Mouse (Mus musculus) megakaryocyte-erythroid progenitor cell, adult 5-6 weeks (primary cell): ENCODE results near the gene Cox18. TPM values are rescaled to one million over a fixed set of nuclear protein-coding genes. Genes with fewer than 3 reads are reported as not detected.
"Not testable (repeated sequence)": the region's sequence is repeated elsewhere in the genome, so short reads cannot be mapped to it uniquely, and the experiment has no call there.

Source experiments
- ATAC-seq: replicated peaks from 2 replicates; pipeline ENCODE4 v1.8.0; 2016; ENCODE audit warnings: mild to moderate bottlenecking, inconsistent platforms; ENCODE audit not compliant: severe bottlenecking, poor library complexity, low FRiP score, low TSS enrichment
- total RNA-seq, 2 experiments: library from RNA; stranded (forward) in 1 of 2; stranded (reverse) in 1 of 2; fragments of 200-1000, 215-1000 nt in 1 of 2; fragments of >200 nt in 1 of 2; fragmentation: Nextera tagmentation in 1 of 2; gene quantifications; 2 replicates each; pipeline ENCODE4 v1.2.3; 2014 to 2017

Gene Cox18
- 33.5 and 43.6 TPM in 2 replicates for total RNA-seq (2014; fragmentation: Nextera tagmentation)
- 17.1 and 17.7 TPM in 2 replicates for total RNA-seq (2017)

DNA sequence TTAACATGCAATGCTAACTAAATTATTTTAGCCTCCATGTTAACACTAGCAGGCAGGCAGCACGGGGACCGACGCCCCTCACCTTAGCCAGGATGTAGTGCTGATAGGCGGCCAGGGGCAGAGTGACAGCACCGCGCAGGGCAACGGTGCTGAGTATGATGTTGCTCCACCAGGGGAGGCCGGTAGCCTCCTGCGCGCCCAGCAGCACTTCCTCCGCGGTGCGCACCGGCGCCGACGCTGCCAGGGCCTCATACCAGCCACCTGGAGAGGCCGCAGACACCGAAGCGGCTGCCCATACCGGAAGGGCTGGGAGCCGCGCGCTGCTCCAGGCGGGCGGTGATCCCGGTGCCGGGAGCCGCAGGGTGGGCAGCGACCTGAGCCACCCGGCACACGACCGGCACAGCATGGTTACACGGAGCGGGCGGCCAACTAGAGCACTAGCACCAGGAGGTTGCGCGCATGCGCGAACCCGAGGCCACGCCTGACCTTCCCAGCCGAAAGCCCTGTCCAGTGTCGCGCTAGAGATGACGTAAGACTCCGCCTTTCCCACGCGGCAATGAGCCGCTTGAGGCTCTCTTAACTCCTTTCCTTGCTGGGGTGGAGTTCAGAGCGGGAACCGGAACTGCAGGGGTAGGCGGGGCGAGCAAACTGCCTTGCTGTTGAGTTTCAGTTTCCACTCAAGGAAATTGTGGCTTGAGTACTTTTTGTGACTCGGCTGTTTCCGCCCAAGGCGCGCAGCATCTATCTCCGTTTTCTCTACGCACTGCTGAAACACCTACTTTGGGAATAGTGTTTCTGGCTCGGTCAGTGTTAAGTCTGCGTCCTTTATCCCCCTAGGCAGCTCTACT is at the start of gene Cox18:
TSS of gene Cox18 (minus strand) at position 468 of the 848 bp plus-strand sequence.
- ATAC-seq = peak; percentile 95

DNA sequence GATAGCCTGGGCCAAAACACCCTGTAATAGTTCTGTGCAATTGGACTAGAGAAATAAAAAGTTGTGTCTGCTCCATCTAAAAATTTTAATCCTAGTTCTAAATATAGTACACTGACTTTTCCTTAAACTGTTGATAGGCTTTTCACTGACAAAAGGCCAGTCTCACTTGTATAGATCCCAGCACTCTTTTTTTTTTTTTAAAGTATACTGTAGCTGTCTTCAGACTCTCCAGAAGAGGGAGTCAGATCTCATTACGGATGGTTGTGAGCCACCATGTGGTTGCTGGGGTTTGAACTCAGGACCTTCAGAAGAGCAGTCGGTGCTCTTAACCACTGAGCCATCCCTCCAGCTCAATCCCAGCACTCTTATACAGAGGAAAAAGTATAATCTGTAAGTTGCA is 38.4 kb upstream of the Cox18 start:
- ATAC-seq = not testable (repeated sequence)

DNA sequence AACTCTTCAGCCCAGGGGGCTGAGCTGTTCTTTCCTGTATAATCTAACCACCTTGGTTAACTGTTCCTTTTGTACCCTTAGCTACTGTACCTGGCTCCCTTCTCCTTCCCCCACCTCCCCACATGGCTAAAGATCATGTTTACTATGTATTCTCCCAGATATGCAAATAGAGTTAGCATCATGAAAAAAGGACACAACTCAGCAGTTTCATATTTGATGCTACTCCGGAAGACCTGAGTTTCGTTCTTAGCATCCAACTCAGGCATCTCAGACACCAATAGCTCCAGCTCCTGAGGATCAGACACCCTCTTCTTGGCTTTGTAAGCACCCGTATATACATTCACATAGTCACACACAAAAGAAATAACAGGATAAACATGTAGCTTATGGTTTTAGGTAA is 33.2 kb upstream of the Cox18 start:
- no peak for ATAC-seq

DNA sequence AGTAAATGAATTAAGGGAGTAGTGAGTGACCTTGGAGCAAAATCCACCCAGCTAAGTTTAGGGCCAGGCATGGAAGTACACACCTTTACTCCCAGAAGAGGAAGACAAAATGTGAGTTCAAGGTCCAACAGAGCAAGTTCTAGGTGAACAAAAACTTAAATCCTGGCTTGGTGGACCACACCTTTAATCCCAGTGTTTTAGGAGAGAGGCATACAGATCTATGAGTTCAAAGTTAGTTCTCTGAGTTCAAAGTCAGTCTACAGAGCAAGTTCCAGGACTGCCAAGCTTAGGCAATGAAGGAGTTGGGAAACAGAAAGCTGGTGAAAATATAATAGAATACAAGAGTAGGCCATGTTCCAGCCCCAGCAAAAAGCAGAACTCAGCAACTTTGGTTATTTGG is 23.7 kb upstream of the Cox18 start:
- ATAC-seq = no peak

DNA sequence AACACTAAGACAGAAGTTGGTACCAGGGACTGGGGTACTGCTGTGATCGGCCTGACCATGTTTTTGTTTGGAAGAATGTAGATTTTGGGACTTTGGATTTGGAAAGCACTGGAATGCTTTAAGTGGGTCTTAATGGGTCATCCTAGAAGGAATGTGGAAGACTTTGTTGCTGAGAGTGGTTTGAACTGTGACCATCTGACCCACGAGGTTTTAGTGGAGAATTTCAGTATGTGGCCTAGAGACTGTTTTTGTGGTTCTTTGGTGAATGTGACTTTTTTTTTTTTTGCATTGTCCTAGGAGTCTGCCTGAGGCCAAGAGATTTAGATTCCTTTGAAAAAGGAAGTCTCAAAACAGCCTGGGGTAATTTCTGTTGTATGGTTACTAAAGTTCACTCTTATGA is 23.2 kb upstream of the Cox18 start:
- no peak for ATAC-seq

DNA sequence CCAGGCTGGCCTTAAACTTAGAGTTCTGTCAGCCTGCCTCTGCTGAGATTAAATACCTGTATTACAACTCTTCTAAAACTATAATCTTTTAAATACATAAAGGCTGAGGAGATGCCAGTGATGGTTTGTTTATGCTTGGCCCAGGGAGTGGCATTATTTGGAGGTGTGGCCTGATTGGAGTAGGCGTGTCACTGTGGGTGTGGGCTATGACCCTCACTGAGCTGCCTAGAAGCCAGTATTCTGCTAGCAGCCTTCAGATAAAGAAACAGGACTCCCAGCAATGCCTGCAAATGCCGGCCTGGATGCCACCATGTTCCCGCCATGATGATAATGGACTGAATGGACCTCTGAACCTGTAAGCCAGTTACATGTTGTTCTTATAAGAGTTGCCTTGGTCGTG is 22.8 kb upstream of the Cox18 start:
- peak; percentile 82 for ATAC-seq

DNA sequence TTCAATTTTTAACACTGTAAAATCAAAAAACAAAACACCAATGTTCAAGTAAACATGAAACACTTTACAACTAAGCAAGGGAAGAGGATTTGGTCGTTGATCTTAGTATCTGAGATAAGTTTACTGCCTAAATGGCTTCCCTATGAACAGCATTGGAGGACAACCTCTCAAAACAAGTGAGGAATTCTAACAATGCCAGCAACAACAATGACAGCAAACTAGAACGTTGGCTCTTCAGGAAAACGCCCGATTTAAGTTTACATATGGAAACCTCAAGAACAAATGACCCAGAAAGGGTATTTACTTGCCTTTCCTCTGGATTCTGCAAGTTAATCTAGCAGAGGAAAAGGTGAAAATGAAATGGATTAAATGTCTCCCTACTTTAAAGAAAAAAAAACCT is 21.6 kb upstream of the Cox18 start:
- no peak for ATAC-seq

DNA sequence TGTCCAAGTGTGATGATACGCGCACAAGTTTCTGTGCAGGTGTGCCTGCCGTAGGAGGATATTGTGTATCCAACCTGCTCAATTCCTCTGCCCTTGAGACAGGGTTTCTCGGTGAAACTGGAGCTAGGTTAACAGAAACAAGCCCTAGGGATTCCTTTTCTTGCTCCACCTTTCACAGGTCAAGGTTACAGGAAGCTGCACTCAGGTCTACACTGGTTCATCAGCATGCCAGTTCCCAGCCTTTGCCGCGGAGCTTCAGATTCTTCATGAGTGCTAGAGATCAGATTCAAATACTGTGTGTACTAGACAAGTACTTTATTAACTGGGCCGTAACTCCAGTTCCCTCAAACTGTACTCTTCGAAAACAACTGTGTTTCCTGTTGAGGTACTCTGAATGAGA is 11.4 kb upstream of the Cox18 start:
- ATAC-seq = no peak

DNA sequence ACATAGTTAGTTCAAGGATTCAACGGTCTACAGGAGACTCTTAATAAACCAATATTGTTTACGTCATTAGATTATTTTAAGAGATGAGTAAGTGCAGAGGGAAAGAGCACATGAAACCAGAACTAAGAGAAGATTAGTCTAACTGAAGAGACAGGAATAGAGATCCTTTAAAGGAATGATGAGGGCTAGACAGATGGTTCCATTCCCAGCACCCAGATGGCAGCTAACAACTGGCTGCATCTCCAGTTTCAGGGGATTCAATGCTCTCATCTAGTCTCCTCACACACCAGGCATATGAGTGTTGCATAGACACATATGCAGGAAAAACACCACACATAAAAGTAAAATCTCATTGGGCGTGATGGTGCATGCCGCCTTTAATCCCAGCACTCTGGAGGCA is 9.5 kb upstream of the Cox18 start:
- ATAC-seq = no peak

DNA sequence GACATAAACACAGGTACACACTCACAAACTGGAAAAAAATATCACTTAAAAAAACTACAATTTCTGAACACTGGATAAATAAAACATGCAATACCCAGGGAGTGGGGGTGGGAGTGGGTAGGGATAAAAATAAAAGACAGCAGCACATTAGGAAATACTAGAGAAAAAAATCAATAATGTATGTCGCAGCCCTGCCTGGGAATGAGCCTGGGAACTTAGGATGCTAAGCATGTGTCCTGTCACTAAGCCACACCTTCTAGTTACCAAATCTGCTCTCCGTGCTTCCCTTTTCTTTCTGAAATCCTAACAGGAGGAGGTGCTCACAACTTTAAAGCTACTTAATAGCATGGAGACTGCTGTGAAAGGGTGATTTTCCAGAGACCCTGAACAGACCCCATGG is 6.0 kb upstream of the Cox18 start:
- ATAC-seq = no peak

DNA sequence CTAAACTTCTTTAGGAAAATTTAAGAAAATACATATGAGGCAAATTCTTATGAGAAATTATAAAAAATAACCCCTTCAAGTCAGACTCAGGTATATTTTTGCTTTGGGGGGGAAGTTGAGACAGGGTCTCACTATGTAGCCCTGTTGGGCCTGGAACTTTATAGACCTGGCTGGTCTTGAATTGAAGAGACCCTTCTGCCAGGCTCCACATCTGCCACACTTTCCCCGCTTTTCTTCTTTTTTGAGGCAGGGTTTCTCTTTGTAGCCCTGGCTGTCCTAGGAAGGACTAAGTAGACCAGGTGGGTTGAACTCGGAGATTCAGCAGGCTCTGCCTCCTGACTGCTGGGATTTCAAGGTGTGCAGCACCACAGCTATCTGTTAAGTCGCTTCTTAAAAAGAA is 2.9 kb upstream of the Cox18 start:
- no peak for ATAC-seq

DNA sequence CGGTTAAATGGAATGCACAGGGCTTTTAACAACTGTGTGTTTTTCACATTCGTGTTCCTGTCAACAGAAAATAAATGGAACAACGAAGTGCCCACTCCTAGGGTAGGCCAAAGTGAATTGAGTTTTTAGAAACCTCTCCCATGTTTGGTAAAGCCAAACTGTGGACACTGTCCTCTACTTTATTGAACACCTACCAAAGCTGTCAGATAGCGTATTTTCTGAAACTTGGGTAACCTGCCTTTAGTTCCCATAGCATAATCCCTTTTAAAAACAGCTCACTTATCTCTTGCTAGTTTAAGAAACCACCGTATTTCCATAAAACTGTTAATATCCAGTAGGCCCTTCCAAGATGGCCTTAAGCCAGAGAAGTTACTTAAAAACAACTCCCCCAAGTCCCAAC is 929 bp upstream of the Cox18 start:
- ATAC-seq = no peak

DNA sequence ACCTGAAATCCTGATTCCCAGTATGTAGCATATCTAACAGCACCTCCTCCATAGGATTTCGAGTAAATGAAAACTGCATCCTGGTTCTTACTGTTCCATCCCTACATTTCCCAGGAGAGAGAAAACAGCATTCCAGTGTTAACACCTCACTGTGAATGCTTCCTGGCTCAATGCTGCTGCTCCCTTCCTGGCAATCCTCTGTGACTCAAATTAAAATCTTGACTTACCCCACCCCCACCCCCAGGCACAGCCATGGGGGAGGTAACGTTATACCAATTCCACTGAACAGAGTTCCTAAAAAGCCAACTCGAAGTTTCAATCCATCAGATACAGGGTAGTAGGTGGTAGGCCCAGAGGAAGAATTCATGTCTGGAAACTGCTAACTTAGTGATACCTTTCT is 864 bp downstream of the Cox18 start:
- ATAC-seq = no peak

DNA sequence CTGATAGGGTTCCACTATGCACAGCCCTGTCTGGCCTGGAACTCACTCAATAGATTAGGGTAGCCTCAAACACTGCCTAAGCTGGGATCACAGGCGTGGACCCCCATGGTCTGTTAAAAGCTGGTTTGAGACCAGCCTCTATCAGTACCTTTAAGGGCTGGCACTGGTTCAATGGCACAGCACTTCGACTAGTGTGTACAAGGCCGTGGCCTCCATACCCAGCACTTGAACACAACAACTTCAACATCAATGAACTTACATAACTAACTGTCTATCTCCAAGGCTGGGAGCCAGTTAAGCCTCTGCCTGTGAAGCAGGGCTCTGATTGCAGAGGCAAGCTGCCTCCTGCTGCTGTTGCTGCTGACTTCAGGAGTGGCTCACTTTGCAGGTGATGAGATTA is 6.0 kb downstream of the Cox18 start:
- no peak for ATAC-seq

DNA sequence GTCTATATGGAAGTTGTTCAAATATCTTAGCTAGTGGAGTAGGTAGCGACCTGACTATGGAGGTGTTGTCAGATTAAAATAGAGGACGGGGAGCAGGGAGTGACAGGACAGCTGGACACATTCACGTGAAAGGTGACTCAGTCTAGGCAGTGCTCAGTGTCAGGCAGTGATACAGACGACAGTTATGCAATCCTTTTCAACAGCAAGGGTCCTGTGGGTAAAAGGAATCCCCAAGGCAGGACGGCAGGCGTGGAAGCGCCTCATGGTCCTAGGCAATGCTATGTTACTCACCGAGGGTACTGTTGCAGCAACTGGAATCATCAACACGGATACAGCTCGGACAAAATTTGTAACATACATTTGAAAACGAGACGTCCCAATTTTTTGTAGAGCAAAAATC is 6.6 kb downstream of the Cox18 start:
- no peak for ATAC-seq

DNA sequence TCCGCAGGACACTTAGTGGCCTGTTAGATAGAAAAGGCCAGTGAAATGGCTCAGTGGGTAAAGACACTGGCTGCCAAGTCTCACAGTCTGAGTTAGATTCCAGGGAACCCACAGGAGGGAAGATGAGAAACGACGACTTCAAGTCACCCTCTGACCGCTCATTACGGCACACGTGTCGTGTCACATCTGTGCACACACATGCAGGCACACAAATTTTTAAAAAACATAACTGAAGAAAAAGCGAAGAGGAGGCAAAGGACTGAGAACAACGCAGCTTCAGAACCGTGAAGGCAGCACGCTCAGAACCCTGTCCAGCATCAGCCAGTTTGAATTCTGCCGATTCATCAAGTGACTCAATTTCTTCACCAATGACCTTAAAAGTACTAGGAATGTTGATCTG is 10.4 kb downstream of the Cox18 start:
- no peak for ATAC-seq

DNA sequence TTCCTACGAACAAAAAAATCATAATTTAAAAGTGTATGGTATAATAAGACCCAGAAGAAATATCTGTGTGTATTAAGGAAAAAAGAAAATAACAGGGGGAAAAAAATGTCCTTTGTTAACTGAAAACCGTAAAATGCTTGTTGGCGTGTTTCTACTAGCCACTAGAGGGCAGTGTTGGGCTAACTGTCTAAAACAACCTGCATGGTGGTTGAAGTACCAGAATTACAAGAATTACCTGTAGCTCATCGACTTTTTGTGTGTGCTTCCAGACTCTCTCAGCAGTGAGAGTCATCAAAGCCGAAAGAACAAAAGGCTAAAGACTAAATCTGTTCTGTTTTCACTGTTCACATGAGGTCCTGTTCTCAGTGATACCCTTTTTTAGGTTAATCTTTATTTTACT is 20.6 kb downstream of the Cox18 start:
- ATAC-seq = peak; percentile 82

DNA sequence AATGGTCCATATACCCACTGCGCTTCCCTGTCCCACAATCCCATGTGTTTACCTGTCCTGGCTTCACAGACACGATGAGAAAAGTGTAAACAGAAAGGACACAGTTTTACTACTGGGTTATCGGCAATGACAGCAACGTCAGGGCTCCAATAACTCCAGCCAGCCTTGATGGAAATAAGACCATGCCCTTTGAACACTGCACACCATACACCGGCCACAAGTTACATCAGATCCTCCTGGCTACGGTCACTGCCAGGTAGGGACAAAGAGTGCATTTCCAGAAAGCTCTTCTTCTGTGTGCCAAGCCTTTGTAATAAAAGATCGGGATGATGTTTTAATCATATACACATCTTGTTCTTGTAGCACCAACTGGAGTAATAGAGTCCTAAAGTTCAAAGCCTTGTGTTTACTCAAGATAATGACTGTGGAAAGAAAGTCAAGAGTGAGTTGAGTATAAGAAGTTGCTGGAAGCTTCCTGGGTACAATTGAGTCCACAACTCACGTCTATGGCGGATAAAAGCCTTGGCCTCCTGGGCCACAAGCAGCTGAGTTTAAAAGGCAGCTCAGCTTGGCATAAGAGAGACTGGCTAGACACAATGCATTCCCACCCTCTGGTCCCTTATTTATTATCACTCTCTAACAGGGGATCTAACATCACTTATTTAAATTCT is 21.2 kb downstream of the Cox18 start:
- 0 out of 2 replicates have a peak, but pooled peaks have one; percentile 4 for ATAC-seq

DNA sequence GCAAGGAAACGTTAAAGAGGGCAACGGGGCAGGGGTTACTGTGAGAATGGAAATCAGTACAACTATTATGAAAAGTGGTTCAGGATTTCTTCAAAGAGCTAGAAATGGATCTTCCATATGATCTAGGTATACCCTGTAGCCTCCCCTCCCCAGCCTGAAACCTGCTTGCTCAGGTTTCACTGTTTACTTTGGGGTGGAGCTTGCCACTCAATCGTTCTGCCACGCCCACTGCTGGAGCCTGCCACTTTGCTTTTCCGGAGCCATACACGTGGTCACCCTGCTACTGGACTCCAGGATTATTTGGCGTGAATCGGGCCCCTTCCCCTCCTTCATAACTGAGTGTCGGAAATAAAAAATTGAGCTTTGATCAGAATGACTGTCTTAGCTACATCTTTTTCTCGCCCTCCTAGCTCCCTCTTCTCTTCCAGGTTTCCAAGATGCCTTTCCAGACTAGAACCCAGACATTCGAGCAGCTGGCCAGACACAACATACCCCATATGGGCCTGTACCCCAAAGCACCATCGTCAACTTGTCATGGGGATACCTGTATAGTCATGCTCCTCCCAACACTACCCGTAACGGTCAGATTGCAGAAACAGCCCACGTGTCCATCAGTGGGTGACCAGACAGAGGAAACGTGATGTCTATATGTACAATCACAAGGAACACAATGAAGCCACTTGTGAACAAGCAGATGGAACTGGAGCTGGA is 23.7 kb downstream of the Cox18 start:
- no peak for ATAC-seq

DNA sequence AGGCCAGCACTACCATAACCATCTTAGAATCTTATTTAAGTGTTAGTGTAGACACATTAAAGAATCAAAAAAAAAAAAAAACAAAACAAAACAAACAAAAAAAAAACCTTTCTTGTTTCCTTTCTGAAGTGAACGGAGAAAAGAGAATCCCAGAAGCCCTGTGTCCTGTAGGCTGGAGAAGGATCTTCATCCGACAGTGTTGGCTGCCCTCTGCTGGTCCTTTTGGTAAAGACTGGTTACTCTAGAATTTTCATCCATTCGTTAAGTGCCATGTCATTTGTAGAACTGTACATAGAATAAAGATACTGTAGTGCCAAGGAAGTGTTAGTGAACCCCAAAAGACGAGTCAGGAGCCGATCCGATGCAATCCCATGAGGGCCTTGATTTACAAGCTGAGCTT is 29.0 kb downstream of the Cox18 start:
- ATAC-seq = peak; percentile 95
